Mouse (Mus musculus) spleen, adult 12 weeks (tissue): ENCODE results near the gene Pou2f1.

Experiments used
- DNase-seq: peaks from one replicate; pipeline ENCODE4 v3.0.0; 2022; ENCODE audit warnings: low spot score

The Pou2f1 gene

GRCm38 (mm10) chr1:166002520-166003155 lies at the start of gene Pou2f1:
Gene Pou2f1 (minus strand): TSS chr1:166002678.
- DNase-seq, result peak; percentile 97

GRCm38 (mm10) chr1:166049046-166049827 lies 46.8 kb upstream of the Pou2f1 start:
- DNase-seq, result no peak

GRCm38 (mm10) chr1:166048230-166048911 lies 45.9 kb upstream of the Pou2f1 start:
- no peak for DNase-seq

- no peak for DNase-seq
These were observed 45.2 kb upstream of the Pou2f1 start for GRCm38 (mm10) chr1:166047505-166048170.

- DNase-seq, result no peak
These were observed 43.4 kb upstream of the Pou2f1 start for GRCm38 (mm10) chr1:166045894-166046197.

GRCm38 (mm10) chr1:166045060-166045893 lies 42.8 kb upstream of the Pou2f1 start:
- no peak for DNase-seq

- no peak for DNase-seq
These were observed 41.1 kb upstream of the Pou2f1 start for GRCm38 (mm10) chr1:166043451-166044149.

- DNase-seq, result no peak
These were observed 39.0 kb upstream of the Pou2f1 start for GRCm38 (mm10) chr1:166041501-166041900.

GRCm38 (mm10) chr1:166038731-166039332 lies 36.4 kb upstream of the Pou2f1 start:
- DNase-seq, result no peak

- DNase-seq, result no peak
These were observed 32.6 kb upstream of the Pou2f1 start for GRCm38 (mm10) chr1:166035045-166035444.

- no peak for DNase-seq
These were observed 29.4 kb upstream of the Pou2f1 start for GRCm38 (mm10) chr1:166031673-166032547.

- no peak for DNase-seq
These were observed 21.5 kb upstream of the Pou2f1 start for GRCm38 (mm10) chr1:166023981-166024380.

- DNase-seq, result no peak
These were observed 14.7 kb upstream of the Pou2f1 start for GRCm38 (mm10) chr1:166017203-166017602.

- no peak for DNase-seq
These were observed 13.8 kb upstream of the Pou2f1 start for GRCm38 (mm10) chr1:166016306-166016705.

GRCm38 (mm10) chr1:166014530-166014929 lies 12.1 kb upstream of the Pou2f1 start:
- no peak for DNase-seq

GRCm38 (mm10) chr1:166010106-166010505 lies 7.6 kb upstream of the Pou2f1 start:
- DNase-seq, result no peak

GRCm38 (mm10) chr1:166008634-166009350 lies 6.3 kb upstream of the Pou2f1 start:
- no peak for DNase-seq

- no peak for DNase-seq
These were observed 4.5 kb upstream of the Pou2f1 start for GRCm38 (mm10) chr1:166007026-166007425.
